Mouse (Mus musculus): ENCODE results near the gene Padi3. TPM values are rescaled to one million over a fixed set of nuclear protein-coding genes. Genes with fewer than 3 reads are reported as not detected.
A peak's percentile ranks its signal among the peaks of the same experiment; 100 is the strongest.

The Padi3 gene
- 0.27 and 0.51 TPM in 2 replicates for total RNA-seq (2015)
- 0.26 TPM in 1 of 2 replicates, not detected in the other for total RNA-seq (2017)

DNA sequence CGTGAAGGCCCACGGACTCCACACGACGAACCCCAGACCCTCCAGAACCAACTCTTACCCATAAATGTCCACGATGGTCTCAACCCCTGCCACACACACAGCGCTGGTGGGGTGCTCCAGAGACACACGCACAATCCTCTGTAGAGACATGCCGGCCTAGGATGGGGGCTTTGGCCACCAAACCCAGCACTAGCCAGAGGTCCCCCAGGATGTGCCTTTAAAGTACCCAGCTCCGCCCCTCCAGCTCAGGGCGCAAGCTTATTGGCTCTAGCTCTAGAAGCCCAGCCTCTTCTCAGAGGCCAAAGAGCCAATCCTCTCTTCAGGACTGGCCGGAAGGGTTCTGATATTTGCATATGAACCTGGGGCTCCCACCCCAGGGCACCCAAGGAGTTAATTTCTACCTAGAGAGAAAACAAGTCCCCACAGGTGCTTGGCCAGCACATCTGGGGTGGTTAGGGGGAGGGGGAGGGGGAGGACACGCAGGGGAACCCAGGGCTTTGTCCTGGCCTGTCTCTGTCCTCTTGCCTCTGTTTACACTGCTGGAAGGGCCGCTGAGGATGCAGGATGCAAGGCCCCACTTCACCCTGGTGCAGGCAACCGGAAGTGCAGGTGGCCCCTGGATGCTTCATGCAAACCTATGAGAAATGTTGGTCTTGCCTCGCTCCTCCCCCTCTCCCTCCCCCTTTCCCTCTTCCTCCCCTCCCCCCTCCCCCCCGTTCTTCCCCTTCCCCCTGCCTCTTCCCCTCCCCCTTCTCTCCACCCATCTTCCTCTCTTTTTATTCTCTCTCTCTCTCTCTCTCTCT is at the start of gene Padi3:
TSS of gene Padi3 (minus strand) at position 191 of the 803 bp plus-strand sequence.
- ATAC-seq (ENCODE audit: poor library complexity, severe bottlenecking): no peak

- ATAC-seq (ENCODE audit: poor library complexity, severe bottlenecking): 0 out of 2 replicates have a peak, but pooled peaks have one; percentile 38
These were observed 48.8 kb upstream of the Padi3 start for GRCm38 (mm10) chr4:140859291-140859690.

DNA sequence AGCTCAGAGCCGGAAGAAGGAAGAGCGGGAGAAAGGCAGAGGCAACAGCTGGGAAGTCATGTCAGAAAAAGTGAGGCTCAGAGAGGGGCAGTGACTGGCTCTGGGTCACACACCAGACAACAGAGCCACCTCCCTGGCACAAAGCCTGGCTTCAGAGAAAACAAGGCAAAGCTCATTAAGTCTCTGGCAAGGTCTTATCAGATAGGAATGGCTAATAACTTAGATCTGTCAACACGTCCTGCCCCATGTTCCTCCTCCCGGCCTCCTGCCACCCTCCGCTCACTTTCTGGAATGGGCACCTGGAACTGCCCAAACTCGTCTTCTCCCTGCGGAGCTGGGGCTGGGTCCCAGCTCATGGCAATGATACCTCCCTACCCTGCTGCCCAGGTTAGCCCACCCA is 47.4 kb upstream of the Padi3 start:
- ATAC-seq (ENCODE audit: poor library complexity, severe bottlenecking): no peak

GRCm38 (mm10) chr4:140857041-140857440 is 46.6 kb upstream of the Padi3 start:
- ATAC-seq (ENCODE audit: poor library complexity, severe bottlenecking): peak; percentile 37

DNA sequence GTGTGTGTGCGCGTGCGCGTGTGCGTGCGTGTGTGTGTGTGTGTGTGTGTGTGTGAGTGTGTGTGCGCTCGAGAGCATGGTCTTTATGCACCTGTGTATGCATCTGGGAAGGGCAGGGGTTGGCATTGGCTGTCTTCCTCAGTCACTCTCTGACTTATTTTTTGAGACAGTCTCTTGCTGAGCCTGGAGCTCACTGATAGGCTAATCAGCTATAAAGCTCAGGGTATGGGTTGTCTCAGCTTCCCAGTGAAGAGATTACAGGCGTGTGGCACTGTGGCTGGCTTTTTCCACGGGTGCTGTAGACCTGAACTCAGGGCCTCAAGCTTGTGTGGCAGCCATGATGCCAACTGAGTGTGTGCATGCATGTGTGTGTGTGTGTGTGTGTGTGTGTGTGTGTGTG is 44.7 kb upstream of the Padi3 start:
- no peak for ATAC-seq (ENCODE audit: poor library complexity, severe bottlenecking)

DNA sequence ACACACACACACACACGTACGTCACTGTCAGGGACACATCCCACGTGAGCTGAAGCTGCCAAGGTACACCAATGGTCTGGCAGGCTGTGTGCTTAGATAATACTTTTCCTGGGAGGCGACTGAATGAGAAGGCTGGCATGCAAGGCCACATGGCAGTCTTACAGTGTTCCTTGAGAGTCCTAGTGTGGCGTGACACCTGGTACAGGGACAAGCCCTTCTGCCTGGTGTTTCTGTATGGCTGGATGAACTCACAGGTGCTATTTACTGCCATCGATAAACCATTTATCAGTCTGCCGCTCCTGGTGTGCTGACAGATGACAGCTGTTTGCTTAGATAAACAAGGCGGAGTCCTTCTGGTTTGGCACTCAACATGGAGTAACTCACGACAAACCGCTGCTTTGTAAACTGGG is 44.0 kb upstream of the Padi3 start:
- 0 out of 2 replicates have a peak, but pooled peaks have one; percentile 10 for ATAC-seq (ENCODE audit: poor library complexity, severe bottlenecking)

DNA sequence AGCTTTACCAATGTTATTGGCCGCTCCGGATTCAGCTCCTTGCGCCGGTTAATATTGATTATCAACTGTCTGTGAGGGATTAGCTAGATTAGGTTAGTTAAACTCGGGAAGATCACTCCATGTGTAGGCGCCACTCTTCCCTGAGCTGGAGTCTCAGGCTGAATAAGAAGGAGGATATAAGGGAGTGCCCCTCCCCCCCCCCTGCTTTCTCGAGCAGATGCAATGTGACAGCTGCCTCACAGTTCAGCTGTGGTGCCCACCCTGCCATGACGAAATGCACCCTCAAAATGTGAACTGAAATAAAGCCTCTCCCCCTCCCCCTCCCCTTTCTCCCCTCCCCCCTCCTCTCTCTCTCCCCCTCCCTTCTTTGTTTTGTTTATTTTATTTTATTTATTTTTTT is 43.2 kb upstream of the Padi3 start:
- ATAC-seq (ENCODE audit: poor library complexity, severe bottlenecking): no peak

DNA sequence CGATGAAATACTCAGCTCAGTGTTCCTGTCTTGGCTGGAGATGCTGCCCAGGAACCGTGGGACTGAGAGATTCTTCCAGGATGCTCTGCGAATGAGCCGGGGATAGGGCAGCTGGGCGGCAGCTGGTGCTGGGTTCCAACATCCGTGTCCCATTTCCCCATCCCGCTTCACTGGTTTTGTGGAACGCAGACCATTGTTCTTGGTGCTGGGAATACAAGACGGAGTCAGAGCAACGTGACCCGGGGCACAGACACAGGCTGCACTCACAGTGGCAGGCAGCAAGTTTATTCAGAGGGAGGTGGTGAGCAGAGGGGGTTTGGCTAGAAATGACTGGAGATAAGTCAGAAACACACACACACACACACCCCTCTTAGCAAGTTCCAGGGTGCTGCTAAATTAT is 38.9 kb upstream of the Padi3 start:
- ATAC-seq (ENCODE audit: poor library complexity, severe bottlenecking): no peak

DNA sequence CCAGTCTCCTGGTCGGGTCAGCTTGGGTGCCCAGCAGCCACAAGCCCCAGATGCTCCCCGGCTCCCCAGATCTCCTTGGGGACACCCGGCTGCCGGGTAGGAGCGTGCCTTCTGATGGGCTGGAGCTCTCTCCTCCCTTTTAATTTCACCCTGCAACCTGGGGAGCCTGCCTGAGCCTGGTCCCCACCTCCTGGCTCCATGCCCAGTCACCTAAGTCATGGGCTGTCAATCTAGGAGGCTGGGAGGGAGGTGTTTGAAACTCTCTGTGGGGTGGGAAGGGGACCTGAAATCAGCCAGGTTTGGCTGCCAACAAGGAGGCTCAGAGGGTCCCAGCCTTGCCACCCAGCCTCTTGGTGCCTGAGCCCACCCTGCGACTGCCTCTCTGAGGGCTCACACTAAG is 35.2 kb upstream of the Padi3 start, which contains the start of gene Padi1:
TSS of gene Padi1 (minus strand) at position 113 of the 400 bp plus-strand sequence.
- ATAC-seq (ENCODE audit: poor library complexity, severe bottlenecking): no peak

DNA sequence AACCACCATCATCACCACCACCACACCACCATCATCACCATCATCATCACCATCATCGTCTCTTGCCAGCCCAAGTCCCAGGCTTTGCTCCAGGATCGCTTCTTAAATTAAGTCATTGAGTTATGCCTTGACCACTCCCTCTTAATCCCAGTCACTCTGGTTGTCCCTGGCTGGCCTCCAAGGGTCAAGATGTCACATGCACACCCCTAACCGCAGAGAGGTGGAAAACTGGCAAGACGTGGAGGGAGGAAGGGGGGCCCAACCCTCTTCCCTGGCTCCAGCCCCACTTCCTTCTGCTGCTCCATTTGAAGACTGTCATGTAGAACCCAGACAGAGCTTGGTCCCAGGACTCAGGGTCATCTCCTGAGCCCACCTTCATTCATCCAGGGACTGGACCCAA is 34.5 kb upstream of the Padi3 start:
- no peak for ATAC-seq (ENCODE audit: poor library complexity, severe bottlenecking)

- no peak for ATAC-seq (ENCODE audit: poor library complexity, severe bottlenecking)
These were observed 33.3 kb upstream of the Padi3 start for GRCm38 (mm10) chr4:140843670-140844280.

- ATAC-seq (ENCODE audit: poor library complexity, severe bottlenecking): no peak
These were observed 32.5 kb upstream of the Padi3 start for GRCm38 (mm10) chr4:140842909-140843308.

DNA sequence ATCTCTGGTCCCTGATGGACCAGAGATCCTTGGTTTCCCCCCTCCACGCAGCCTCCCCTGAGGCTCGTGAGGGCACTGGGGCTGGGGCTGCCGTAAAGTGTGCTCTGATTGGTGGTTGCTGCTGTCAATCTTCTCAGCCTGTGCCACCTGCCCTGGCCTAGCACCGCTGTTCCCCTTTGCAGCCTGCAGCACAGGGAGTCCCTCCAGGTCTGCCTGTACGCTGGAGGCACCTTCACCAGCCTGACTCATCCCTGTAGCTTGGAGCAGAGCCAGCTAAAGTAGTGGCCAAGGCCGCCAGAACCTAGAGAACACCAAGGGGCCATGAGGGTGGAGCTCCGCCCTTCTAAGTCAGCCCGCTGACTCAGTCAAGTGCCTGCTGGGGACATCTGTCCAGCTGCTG is 27.4 kb upstream of the Padi3 start:
- no peak for ATAC-seq (ENCODE audit: poor library complexity, severe bottlenecking)

DNA sequence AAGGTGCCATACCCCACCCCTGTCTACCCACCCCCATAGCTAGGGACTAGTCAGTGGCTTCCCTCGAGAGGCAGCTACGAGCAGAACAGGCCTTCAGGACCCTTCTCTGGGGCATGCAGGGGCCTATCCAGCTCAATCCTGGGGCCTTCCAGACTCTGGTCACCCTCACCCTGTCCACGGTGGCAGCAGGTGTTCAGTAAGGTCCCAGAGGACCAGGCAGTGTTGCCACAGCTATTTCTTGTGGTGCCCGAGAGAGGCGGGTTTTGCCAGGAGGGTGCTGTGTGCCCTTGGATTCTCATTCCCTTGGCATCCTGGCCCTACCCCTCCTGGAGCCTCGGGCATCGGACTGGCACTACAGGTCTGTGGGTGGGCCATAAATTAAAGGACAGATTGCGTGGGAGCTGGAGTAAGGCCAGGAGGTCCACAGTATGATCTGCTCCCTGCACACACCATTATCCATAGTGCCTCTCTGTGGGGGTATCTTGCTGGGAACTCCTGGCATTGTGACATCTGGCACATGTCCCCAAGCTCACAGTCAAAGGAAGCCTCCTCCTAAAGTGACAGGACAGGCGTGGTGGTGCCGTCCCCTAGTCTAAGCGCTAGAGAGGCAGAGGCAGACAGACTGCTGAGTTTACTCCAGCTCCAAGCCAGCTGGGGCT is 25.9 kb upstream of the Padi3 start:
- ATAC-seq (ENCODE audit: poor library complexity, severe bottlenecking): no peak

DNA sequence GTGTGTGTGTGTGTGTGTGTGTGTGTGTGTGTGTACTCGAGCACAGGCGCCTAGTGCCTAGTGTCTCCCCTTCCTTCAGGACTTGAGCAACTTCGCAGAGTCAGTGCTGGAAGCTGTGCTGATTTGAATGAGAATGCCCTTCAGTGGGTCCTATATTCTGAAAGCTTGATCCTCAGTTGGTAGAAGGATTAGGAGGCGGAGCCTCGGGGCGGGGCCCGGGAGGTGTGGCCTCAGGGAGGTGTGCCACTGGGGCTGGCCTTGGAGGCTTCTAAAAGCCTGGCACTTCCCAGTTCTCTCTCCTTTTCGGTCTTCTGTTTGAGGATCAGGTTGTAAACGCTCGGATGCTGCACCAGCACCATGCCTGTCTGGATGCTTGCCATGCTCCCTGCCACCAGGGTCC is 25.2 kb upstream of the Padi3 start:
- ATAC-seq (ENCODE audit: poor library complexity, severe bottlenecking): peak; percentile 77

GRCm38 (mm10) chr4:140834327-140834934 is 24.0 kb upstream of the Padi3 start:
- no peak for ATAC-seq (ENCODE audit: poor library complexity, severe bottlenecking)

- ATAC-seq (ENCODE audit: poor library complexity, severe bottlenecking): no peak
These were observed 22.4 kb upstream of the Padi3 start for GRCm38 (mm10) chr4:140832821-140833220.

DNA sequence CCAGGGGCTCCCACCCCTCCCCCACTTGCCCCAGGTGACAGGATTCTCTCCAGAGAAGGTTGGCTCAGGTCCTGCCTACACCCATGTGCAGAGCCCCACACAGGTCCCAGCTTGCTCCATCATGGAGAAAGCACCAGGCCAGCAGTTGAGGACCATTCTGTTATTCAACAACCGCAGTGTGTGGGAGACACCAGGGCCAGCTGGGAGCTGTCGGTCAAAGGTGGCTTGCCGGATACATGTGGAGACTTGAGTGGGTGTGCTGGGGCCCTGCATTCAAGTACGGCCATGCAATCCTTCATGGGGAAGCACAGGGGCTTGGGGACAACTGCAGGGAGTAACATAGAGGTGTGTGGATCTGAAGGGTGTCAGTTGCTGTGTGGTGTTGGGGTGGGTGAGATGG is 21.4 kb upstream of the Padi3 start:
- no peak for ATAC-seq (ENCODE audit: poor library complexity, severe bottlenecking)

DNA sequence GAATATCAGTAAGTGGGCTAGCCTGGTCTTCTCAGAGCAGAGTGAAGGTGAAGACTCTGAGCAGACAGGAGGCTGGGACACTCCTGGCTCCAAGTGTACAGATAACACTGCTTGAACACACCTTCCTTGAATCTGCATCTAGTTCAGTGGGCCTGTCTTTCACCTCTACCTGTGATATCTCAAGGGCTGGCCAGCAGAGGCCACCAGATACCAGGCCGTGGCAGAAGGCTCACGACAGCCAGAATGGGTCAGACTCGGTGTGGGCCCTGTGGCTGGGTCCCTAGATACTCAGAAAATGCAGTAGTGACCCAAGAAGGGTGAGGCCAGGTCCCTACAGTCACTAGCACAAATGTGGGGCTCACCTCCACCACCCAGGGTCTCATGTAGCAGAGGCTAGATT is 16.8 kb upstream of the Padi3 start:
- peak; percentile 21; the same call in 1 of the 2 replicates for ATAC-seq (ENCODE audit: poor library complexity, severe bottlenecking)

- 0 out of 2 replicates have a peak, but pooled peaks have one; percentile 30 for ATAC-seq (ENCODE audit: poor library complexity, severe bottlenecking)
These were observed 15.5 kb upstream of the Padi3 start for GRCm38 (mm10) chr4:140825942-140826341.

GRCm38 (mm10) chr4:140821988-140822387 is 11.5 kb upstream of the Padi3 start:
- ATAC-seq (ENCODE audit: poor library complexity, severe bottlenecking): peak; percentile 49
